Mouse (Mus musculus) erythroblast, embryonic 14.5 days (primary cell): ENCODE results near the gene Snrpn. TPM values are rescaled to one million over a fixed set of nuclear protein-coding genes. Genes with fewer than 3 reads are reported as not detected.
"Not testable (repeated sequence)": the region's sequence is repeated elsewhere in the genome, so short reads cannot be mapped to it uniquely, and the experiment has no call there.

ENCODE experiments used
- H3K27me3 ChIP-seq: 2 replicates; pipeline ENCODE4 v1.6.1; 2012; ENCODE audit warnings: inconsistent platforms; ENCODE audit not compliant: control insufficient read depth
- H3K36me3 ChIP-seq: 2 replicates; pipeline ENCODE4 v1.6.1; 2012; ENCODE audit warnings: mild to moderate bottlenecking, inconsistent platforms; ENCODE audit not compliant: control insufficient read depth
- H3K4me1 ChIP-seq: 2 replicates; pipeline ENCODE4 v1.6.1; 2012; ENCODE audit warnings: inconsistent platforms; ENCODE audit not compliant: control insufficient read depth
- H3K4me3 ChIP-seq: replicated peaks from 2 replicates; pipeline ENCODE3; 2012; ENCODE audit warnings: moderate library complexity, mild to moderate bottlenecking, inconsistent platforms
- H3K9me3 ChIP-seq: 2 replicates; pipeline ENCODE4 v1.6.1; 2012; ENCODE audit warnings: low read length, inconsistent platforms, mixed read lengths; ENCODE audit not compliant: control insufficient read depth
- GATA1 ChIP-seq: IDR thresholded peaks from 2 replicates; pipeline ENCODE4 v1.6.1; 2012; ENCODE audit warnings: low read length, inconsistent platforms, mixed read lengths
- TAL1 ChIP-seq: IDR thresholded peaks from 3 replicates; pipeline ENCODE4 v1.6.1; 2012; ENCODE audit warnings: low read length, inconsistent platforms, mixed read lengths
- polyA plus RNA-seq: library from polyadenylated mRNA; stranded (reverse); fragments of >175 nt; gene quantifications from 2 replicates; pipeline ENCODE4 v1.2.3, GENCODE M21; 2012

The Snrpn gene
- polyA plus RNA-seq, result 0.77 and 1.3 TPM in 2 replicates

GRCm38 (mm10) chr7:60139742-60140480, at the start of gene Snrpn:
Gene Snrpn, minus strand, starts transcription at chr7:60140219.
- Histone ChIP-seq H3K36me3 (no peaks in the 10 kb centered on the region), H3K4me1 (no peaks in the 10 kb centered on the region), H3K9me3 (no peaks in the 10 kb centered on the region), H3K4me3 (no peak within 1 kb of the TSS), H3K27me3 (no peaks in the 10 kb centered on the region)
- TF ChIP-seq TAL1, result no peak
- no peak for TF ChIP-seq GATA1

GRCm38 (mm10) chr7:60170250-60171185, 30.5 kb upstream of the Snrpn start:
- no peak overlapping the region for H3K4me3 ChIP-seq
- peaks cover 4% of the 10 kb centered on the region; the same call in 1 of the 2 replicates for H3K9me3 ChIP-seq
- TF ChIP-seq TAL1 (no peak), GATA1 (no peak)
- no peaks in the 10 kb centered on the region for H3K27me3 ChIP-seq
- H3K4me1 ChIP-seq, result no peaks in the 10 kb centered on the region
- no peaks in the 10 kb centered on the region for H3K36me3 ChIP-seq

- Histone ChIP-seq H3K36me3 (no peaks in the 10 kb centered on the region), H3K27me3 (no peaks in the 10 kb centered on the region), H3K4me1 (no peaks in the 10 kb centered on the region), H3K4me3 (no peak overlapping the region), H3K9me3 (no peaks in the 10 kb centered on the region)
- no peak for TF ChIP-seq GATA1
- no peak for TF ChIP-seq TAL1
These were observed 14.7 kb downstream of the Snrpn start for GRCm38 (mm10) chr7:60125332-60125731.

GRCm38 (mm10) chr7:60123086-60123624, 16.9 kb downstream of the Snrpn start:
- H3K4me1 ChIP-seq, H3K36me3 ChIP-seq, H3K4me3 ChIP-seq, H3K27me3 ChIP-seq, H3K9me3 ChIP-seq: not testable (repeated sequence)

- no peaks in the 10 kb centered on the region for H3K4me1 ChIP-seq
- H3K36me3 ChIP-seq, result no peaks in the 10 kb centered on the region
- no peaks in the 10 kb centered on the region for H3K27me3 ChIP-seq
- TF ChIP-seq GATA1 (no peak), TAL1 (no peak)
- H3K9me3 ChIP-seq, result no peaks in the 10 kb centered on the region
- H3K4me3 ChIP-seq, result no peak overlapping the region
These were observed 17.5 kb downstream of the Snrpn start for GRCm38 (mm10) chr7:60122434-60123085.

- H3K36me3 ChIP-seq, result no peaks in the 10 kb centered on the region
- TF ChIP-seq TAL1 (no peak), GATA1 (no peak)
- H3K4me1 ChIP-seq, result no peaks in the 10 kb centered on the region
- H3K27me3 ChIP-seq, result no peaks in the 10 kb centered on the region
- H3K9me3 ChIP-seq, result no peaks in the 10 kb centered on the region
- H3K4me3 ChIP-seq, result no peak overlapping the region
These were observed 42.7 kb downstream of the Snrpn start for GRCm38 (mm10) chr7:60097154-60097859.

- no peaks in the 10 kb centered on the region for H3K4me1 ChIP-seq
- H3K36me3 ChIP-seq, result no peaks in the 10 kb centered on the region
- no peaks in the 10 kb centered on the region for H3K9me3 ChIP-seq
- no peak overlapping the region for H3K4me3 ChIP-seq
- TF ChIP-seq GATA1 (no peak), TAL1 (no peak)
- H3K27me3 ChIP-seq, result no peaks in the 10 kb centered on the region
These were observed 63.7 kb downstream of the Snrpn start for GRCm38 (mm10) chr7:60076301-60076700.

- H3K27me3 ChIP-seq, result no peaks in the 10 kb centered on the region
- H3K4me1 ChIP-seq, result no peaks in the 10 kb centered on the region
- peaks cover 3% of the 10 kb centered on the region; the same call in 1 of the 2 replicates for H3K9me3 ChIP-seq
- H3K36me3 ChIP-seq, result no peaks in the 10 kb centered on the region
- H3K4me3 ChIP-seq, result no peak overlapping the region
- TF ChIP-seq TAL1 (no peak), GATA1 (no peak)
These were observed 92.4 kb downstream of the Snrpn start for GRCm38 (mm10) chr7:60047481-60048201.
